Mouse (Mus musculus) adrenal gland, postnatal 10 days (tissue): ENCODE measurements at regions not wholly inside any gene's neighbourhood (a gene's known extent, or its start where the extent isn't known, plus 50 kb on each side); places are given as distances from the start of the nearest gene placed in this dataset.
A peak's percentile ranks its signal among the peaks of the same experiment; 100 is the strongest.

ENCODE experiments used
- DNase-seq: peaks from one replicate; pipeline ENCODE4 v3.0.0; 2021; ENCODE audit warnings: mixed read lengths

DNA sequence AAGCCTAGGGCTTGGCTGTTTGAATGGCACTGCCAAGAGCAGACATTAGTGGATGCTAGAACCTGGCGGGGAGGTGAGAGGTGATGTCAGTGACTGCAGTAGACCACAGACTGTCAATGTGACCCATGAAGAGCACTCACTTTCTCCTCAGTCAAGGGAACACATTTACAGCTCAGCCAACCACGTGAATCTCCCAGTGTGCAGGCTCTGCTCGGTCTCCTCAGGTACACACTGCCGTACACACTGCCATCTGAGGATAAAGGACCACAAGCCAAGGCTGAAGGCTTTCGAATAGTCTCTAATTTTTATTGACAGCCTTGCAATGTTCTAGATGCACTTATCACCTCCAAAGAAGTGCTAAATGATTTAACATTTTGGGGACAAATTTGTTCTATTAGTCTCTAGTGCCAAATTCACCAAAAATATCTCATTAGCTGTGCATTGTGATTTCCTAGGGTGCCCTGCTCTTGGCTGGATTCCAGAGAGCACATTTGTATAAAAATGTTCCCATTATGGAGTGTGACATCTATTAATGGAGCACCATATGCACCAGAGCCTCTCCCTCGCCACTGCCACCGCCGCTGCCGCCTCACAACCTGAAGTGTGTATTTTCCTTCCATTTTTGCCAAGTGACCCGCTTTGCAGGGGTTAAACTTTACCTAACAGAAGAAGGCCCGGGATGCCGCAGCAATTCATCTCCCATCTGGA lies 168.7 kb downstream of the Zfp326 start:
- DNase-seq, result no peak

DNA sequence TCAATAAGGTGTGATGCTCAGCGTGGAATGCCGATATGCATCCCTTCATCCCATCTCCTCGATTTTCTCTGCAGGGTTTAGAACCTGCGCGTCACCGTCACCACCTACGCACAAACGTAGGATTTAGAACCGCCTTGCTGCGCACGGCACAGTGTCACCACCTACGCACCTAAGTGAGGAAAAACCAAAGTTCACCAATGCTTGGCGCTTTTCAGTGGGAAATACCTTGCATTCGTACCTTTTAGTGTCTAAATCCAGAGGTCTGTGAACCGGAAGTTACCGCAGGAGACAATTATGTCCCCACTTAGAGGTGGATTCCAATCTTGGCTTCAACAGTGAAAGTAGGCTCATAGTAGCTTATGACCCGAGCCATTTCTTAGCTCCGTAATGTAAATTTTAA lies 162.0 kb downstream of the Zfp326 start:
- DNase-seq, result no peak

GRCm38 (mm10) chr5:106036176-106036575 lies 159.8 kb downstream of the Zfp326 start:
- no peak for DNase-seq

- no peak for DNase-seq
Measured at GRCm38 (mm10) chr5:106032956-106033355, 156.6 kb downstream of the Zfp326 start.

DNA sequence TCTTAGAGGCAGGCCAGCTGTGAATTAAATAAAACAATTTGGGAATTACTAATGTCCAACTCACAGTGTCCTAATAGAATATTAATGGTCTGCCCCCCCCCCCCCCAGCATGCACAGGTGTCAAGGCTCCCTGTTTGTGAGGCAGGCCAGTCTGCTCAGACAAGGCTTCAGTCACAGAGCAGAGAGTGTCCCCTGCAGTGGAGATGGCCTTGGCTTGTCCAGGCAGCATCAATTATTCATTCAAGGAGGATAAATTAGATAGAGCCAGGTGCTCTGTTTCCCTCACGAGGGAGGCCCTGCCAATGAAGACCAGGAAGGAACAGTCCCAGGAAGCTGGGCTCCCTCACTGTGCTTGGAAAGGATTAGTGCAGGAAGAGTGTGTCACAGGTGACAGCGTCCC lies 150.5 kb downstream of the Zfp326 start:
- DNase-seq, result no peak

GRCm38 (mm10) chr5:106004292-106004917 lies 128.0 kb downstream of the Zfp326 start:
- no peak for DNase-seq

DNA sequence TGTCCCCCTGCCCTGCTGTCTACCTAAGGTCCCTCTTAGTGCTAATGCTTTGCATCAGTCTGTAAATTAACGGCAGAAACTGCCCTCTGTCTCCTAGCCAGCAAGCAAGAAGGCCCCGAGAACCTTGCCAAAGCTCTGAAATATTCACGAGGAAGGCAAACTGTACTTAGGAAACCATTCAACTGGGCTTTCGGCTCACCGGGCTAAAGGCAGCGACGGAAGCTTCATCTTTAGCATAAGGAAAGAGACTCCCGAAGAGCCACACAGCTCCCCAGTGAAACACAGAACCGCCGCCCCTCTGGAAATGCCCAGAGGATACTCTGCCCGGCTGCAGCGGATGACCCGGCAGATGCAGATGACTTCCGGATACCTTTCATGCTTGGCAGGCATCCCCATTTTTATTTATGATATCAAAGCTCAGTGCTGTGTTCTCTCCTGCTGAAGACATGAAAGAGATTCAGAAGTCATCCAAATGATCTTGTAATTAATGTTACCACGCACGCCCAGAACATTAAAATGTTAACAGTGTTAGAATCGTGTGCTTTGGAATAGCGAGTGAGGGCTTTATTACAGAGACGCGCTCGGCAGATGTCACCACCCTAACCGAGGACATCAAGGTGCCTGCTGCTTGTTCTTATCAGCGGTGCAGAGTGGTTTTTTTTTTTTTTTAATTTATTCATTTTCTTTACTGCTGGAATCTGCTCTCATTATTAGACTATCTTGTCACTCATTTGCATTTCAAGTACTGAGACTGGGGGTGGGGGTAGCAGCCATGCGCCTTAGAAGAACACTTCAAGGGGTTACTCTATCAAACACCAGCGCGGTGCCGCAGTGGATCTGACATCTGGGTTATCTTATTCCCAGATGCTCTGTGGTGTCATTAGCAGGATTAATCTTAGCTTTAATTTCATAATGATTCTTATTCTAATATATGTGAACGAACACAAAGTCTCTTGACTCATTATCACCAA lies 127.2 kb downstream of the Zfp326 start:
- no peak for DNase-seq

- no peak for DNase-seq
Measured at GRCm38 (mm10) chr5:106002330-106002729, 126.0 kb downstream of the Zfp326 start.

- DNase-seq, result no peak
Measured at GRCm38 (mm10) chr5:105994218-105994617, 117.9 kb downstream of the Zfp326 start.

GRCm38 (mm10) chr5:105993066-105993760 lies 116.8 kb downstream of the Zfp326 start:
- no peak for DNase-seq

DNA sequence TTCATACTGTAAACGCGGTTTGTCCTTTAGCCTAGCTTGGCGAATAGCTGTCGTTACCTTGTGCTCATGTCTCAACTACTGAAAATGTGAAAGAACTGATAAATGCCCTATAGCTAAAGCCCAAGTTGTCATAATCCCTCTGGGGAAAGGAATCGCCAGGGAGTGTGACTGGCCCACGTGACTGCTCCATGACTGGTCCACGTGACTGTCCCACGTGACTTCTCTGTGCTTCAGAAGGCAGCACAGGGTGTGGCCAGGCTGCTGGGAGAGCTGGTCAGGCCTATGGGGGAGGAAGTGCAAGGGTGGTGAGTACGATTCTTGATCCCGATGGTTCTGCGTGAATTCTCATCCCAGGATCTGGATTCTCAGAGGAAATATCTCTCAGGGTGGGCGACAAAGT lies 114.4 kb downstream of the Zfp326 start:
- no peak for DNase-seq

DNA sequence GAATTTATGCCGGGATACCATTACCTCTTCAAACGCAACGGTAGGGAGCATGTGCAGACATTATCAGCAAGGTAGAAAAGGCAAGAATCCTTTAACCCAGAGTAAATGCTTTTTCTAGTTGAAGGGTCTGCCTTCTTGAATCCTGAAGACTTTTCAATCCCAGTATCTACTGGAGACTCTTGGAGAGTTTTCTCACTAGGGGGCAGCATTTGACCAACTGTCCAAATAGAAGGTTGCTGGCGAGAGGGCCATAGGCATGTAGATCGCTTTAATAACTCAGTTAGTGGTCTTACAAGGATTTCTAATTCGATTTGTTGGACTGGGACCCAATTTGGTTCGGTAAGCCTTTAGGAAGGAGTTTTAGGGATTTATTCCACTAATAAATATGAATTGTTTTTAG lies 110.0 kb downstream of the Zfp326 start:
- peak; percentile 47 for DNase-seq

- no peak for DNase-seq
Measured at GRCm38 (mm10) chr5:105983131-105983530, 106.8 kb downstream of the Zfp326 start.

- DNase-seq, result no peak
Measured at GRCm38 (mm10) chr5:105976746-105977145, 100.4 kb downstream of the Zfp326 start.

DNA sequence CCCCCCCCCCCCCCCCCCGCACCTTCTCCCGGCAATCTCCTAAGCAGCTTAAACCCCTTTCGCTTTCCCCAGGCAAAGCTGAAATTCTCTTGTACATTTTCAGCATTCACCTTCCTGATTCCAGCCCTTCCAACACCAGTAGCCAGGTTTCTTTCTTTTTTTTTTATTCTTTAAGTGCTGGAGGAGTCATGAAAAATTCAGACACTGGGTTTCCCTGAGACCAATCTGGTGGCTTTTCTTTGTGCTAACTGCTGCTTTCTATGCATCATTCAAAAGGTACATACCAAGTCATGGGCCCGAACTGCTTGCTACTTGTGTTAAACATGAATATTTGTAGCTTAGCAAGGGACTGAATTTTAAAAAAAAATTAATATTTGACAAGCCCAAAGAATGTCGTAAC lies 99.7 kb downstream of the Zfp326 start:
- no peak for DNase-seq

- DNase-seq, result no peak
Measured at GRCm38 (mm10) chr5:105975275-105976011, 99.1 kb downstream of the Zfp326 start.

GRCm38 (mm10) chr5:105974576-105975177 lies 98.3 kb downstream of the Zfp326 start:
- DNase-seq, result no peak
